Mouse (Mus musculus) lung, postnatal 0 days (tissue): ENCODE measurements around the gene Txn2.

Experiments used
- CTCF ChIP-seq: IDR thresholded peaks from 2 replicates; pipeline ENCODE4 v1.5.1; 2016; ENCODE audit warnings: antibody characterized with exemption, mild to moderate bottlenecking
- EP300 ChIP-seq: IDR thresholded peaks from 2 replicates; pipeline ENCODE4 v1.6.1; 2016; ENCODE audit warnings: antibody characterized with exemption, mild to moderate bottlenecking, control low read depth

- TF ChIP-seq CTCF (no peak), EP300 (peak; percentile 51)
Observed at GRCm38 (mm10) chr15:77906081-77906480, 22.7 kb downstream of the Txn2 start.
